Comparison of ENCODE assay signal across 8 mouse cellular contexts in the genomic region with DNA sequence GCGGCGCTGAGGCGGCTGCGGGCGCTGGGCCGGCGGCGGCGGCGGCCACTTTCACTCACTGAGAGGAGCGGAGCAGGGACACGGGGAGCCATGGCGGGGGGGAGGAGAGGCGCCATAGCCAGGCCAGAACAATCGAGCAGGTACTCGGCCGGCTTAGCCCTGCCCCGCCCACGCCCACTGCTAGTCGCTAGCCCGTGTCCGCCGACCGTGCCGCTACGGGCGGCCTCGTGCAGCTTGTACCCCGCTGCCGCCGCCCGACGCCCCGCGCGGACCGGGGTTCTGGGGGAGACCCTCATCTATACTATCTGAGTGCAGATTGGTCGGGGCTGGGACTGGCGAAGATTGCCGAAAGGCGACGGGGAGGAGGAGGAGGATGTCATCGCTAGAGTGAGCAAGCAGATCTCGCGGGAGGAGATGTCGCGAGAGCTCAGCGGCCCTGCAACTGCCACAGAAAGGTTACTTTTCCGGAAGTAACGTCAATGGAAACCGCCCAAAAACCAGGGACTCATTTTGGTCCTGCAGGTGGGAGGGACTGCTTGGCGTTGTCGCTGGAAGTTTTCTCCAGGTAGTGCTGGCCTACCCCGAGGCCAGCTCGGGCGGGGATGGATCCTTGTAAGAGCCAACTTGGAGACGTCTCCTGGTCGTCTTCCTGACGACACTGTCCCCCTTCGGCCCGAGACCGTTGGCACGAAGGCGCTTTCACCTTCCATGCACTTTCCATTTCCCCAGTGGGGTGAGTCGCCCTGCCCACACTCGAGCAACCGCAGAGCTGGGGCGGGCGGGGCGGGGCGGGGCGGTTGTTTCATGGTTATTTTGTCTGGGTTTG. TPM values are rescaled to one million over a fixed set of nuclear protein-coding genes. Genes with fewer than 3 reads are reported as not detected.
DNase-seq lines count a peak whose midpoint lies in the region; ATAC-seq and TF ChIP-seq lines count a peak whose summit lies in the region.

A gene (minus strand): TSS at position 117 of the 826 bp plus-strand sequence.

- H3K4me2 ChIP-seq in hindbrain, embryonic 13.5 days, result peak within 1 kb of the TSS; percentile 80

- no peak for TF ChIP-seq CTCF in Patski (IDR thresholded peaks at IDR 0.05)

- in situ Hi-C loops in Patski (cut with MboI; ENCODE audit: low pct_unique_long_range_greater_than_20kb), result loop anchor here (5.0 kb wide), 1 partner anchor 40 kb away; no protein-coding TSS in a partner anchor

- peak; percentile 86 for ATAC-seq in Patski
- ATAC-seq in hindbrain, embryonic 13.5 days (ENCODE audit: low FRiP score), result peak; percentile 95

- peak within 1 kb of the TSS; percentile 98 for H3K27ac ChIP-seq in hindbrain, embryonic 13.5 days

- no peaks in the 10 kb centered on the region for H3K36me3 ChIP-seq in hindbrain, embryonic 13.5 days

- WGBS in hindbrain, embryonic 13.5 days, result under 1% methylated on average over 58 of the region's 72 CpGs

- H3K27me3 ChIP-seq in Patski, result no peaks in the 10 kb centered on the region
- no peaks in the 10 kb centered on the region for H3K27me3 ChIP-seq in hindbrain, embryonic 13.5 days

- CTCF ChIA-PET in Patski (lab: Charles Lee), result interaction anchor here (0.8 to 1.6 kb wide), 2 partner anchors 29 to 189 kb away, joined by 3 read pairs; a partner anchor contains a TSS

- peak within 1 kb of the TSS; percentile 94 for H3K9ac ChIP-seq in hindbrain, embryonic 13.5 days

- H3K4me3 ChIP-seq in hindbrain, embryonic 13.5 days, result peak within 1 kb of the TSS; percentile 89

- peak; percentile 94 for DNase-seq in Patski (ENCODE audit: low read depth, low spot score)
- peak; percentile 99 for DNase-seq in cerebellum, postnatal 14 days
- DNase-seq in frontal cortex, postnatal 14 days (ENCODE audit: low spot score in 2 of 2), result peak; percentile 97 to 98
- DNase-seq in layer of hippocampus, postnatal 25 days (ENCODE audit: extremely low spot score in 1 of 2, low spot score in 1 of 2), result peak; percentile 98 to 99
- peak; percentile 100 for DNase-seq in lung, postnatal 25 days (ENCODE audit: low spot score)
- peak; percentile 99 for DNase-seq in retina, embryonic 14.5 days (ENCODE audit: low spot score)
- peak; percentile 99 for DNase-seq in thymus, postnatal 4 days

- POLR2A ChIA-PET in Patski (lab: Charles Lee), result no interaction called here

- H3K4me1 ChIP-seq in hindbrain, embryonic 13.5 days (replicated peaks), result peaks cover 27% of the 10 kb centered on the region

- H3K9me3 ChIP-seq in hindbrain, embryonic 13.5 days, result no peaks in the 10 kb centered on the region

RNA-seq across cellular contexts. Expression of the gene that starts here (rescaled TPM):
- 17.7 TPM for polyA plus RNA-seq in Patski (2021)
- polyA plus RNA-seq in hindbrain, embryonic 13.5 days (2015; fragmentation: Nextera tagmentation; extraction: Ambion mirVana), result 3.2 and 3.4 TPM in 2 replicates
- 10 to 100 TPM; 16.0 to 19.1 TPM for total RNA-seq in layer of hippocampus, postnatal 25 days (2021)

Comparison
In these comparisons a context has a peak if more than half of its experiments do, and no peak if none do; other contexts are left out.
1. Peak in every context shown above with its lines: DNase-seq, ATAC-seq, H3K4me3 ChIP-seq and H3K27ac ChIP-seq.